Mouse (Mus musculus) G1E (cell line): ENCODE results near the gene Cysrt1. TPM values are rescaled to one million over a fixed set of nuclear protein-coding genes. Genes with fewer than 3 reads are reported as not detected.
A peak's percentile ranks its signal among the peaks of the same experiment; 100 is the strongest.

ENCODE experiments used
- ATAC-seq: 2 replicates; pipeline ENCODE4 v1.8.0; 2016; ENCODE audit warnings: mild to moderate bottlenecking; ENCODE audit not compliant: insufficient number of reproducible peaks, poor library complexity, low FRiP score, severe bottlenecking; ENCODE audit errors: extremely low read depth
- DNase-seq: peaks from one replicate; pipeline ENCODE4 v3.0.0; 2012; ENCODE audit warnings: low spot score
- H3K27me3 ChIP-seq: 2 replicates; pipeline ENCODE4 v1.6.1; 2012; ENCODE audit warnings: mild to moderate bottlenecking, low read length, inconsistent platforms; ENCODE audit not compliant: insufficient read depth
- H3K36me3 ChIP-seq: replicated peaks from 2 replicates; pipeline ENCODE3; 2012; ENCODE audit warnings: mild to moderate bottlenecking, inconsistent platforms
- H3K4me1 ChIP-seq: 2 replicates; pipeline ENCODE4 v1.6.1; 2012; ENCODE audit warnings: low read depth, low read length, inconsistent platforms, mixed read lengths; ENCODE audit not compliant: insufficient read depth
- H3K4me3 ChIP-seq: 2 replicates; pipeline ENCODE4 v1.5.1; 2012; ENCODE audit warnings: low read depth, mild to moderate bottlenecking, inconsistent platforms, low read length, moderate library complexity, mixed read lengths
- H3K9me3 ChIP-seq: replicated peaks from 2 replicates; pipeline ENCODE4 v1.6.1; 2012; ENCODE audit warnings: inconsistent platforms
- CTCF ChIP-seq: IDR thresholded peaks from 2 replicates; pipeline ENCODE4 v1.5.1; 2012; ENCODE audit warnings: low read depth, low read length, inconsistent platforms, mixed read lengths
- GATA1 ChIP-seq: IDR thresholded peaks from 2 replicates; pipeline ENCODE4 v1.6.1; 2012; ENCODE audit warnings: borderline replicate concordance, low read length, inconsistent platforms, mixed read lengths
- GATA2 ChIP-seq: IDR thresholded peaks from 2 replicates; pipeline ENCODE4 v1.6.1; 2012; ENCODE audit warnings: low read depth, low read length, inconsistent platforms, borderline replicate concordance
- POLR2AphosphoS5 ChIP-seq: IDR thresholded peaks from 2 replicates; pipeline ENCODE4 v1.6.1; 2012; ENCODE audit warnings: low read depth, low read length, inconsistent platforms; ENCODE audit not compliant: insufficient replicate concordance
- TAL1 ChIP-seq: conservative IDR thresholded peaks from 2 replicates; pipeline ENCODE4 v1.6.1; 2012; ENCODE audit warnings: low read depth, low read length, inconsistent platforms, mixed read lengths
- polyA plus RNA-seq: library from polyadenylated mRNA; stranded (reverse); fragments of >175 nt; gene quantifications from 2 replicates; pipeline ENCODE4 v1.2.3, GENCODE M21; 2012
- total RNA-seq, 2 experiments: library from RNA; stranded (forward) in 1 of 2; stranded (reverse) in 1 of 2; fragments of 200-1000 nt in 1 of 2; fragments of >200 nt in 1 of 2; fragmentation: Nextera tagmentation in 1 of 2; gene quantifications; 2 replicates each; pipeline ENCODE4 v1.2.3; 2014 to 2017

Cysrt1 gene
- total and polyA plus RNA-seq, 3 experiments, result not detected

GRCm38 (mm10) chr2:25240723-25241437 is 1.4 kb downstream of the Cysrt1 start:
- peaks cover 85% of the 10 kb centered on the region for H3K4me1 ChIP-seq
- peaks cover 49% of the 10 kb centered on the region for H3K27me3 ChIP-seq
- peak overlapping the region; percentile 69; the same call in 1 of the 2 replicates for H3K4me3 ChIP-seq
- DNase-seq (no peak), ATAC-seq (peak; percentile 31; the same call in 1 of the 2 replicates)
- H3K36me3 ChIP-seq, result peaks cover 29% of the 10 kb centered on the region
- TF ChIP-seq GATA1 (no peak), POLR2AphosphoS5 (no peak), TAL1 (no peak), CTCF (no peak), GATA2 (no peak)
- no peaks in the 10 kb centered on the region for H3K9me3 ChIP-seq

GRCm38 (mm10) chr2:25240310-25240709 is 1.9 kb downstream of the Cysrt1 start:
- Histone ChIP-seq H3K4me1 (peaks cover 87% of the 10 kb centered on the region), H3K9me3 (no peaks in the 10 kb centered on the region), H3K27me3 (peaks cover 51% of the 10 kb centered on the region), H3K36me3 (peaks cover 23% of the 10 kb centered on the region), H3K4me3 (no peak overlapping the region; the same call in 1 of the 2 replicates)
- DNase-seq, result no peak
- no peak for TF ChIP-seq GATA1
- no peak for TF ChIP-seq GATA2
- TF ChIP-seq POLR2AphosphoS5, result no peak
- TF ChIP-seq TAL1, result no peak
- TF ChIP-seq CTCF, result no peak
- ATAC-seq, result no peak

- H3K27me3 ChIP-seq, result peaks cover 51% of the 10 kb centered on the region
- H3K4me3 ChIP-seq, result no peak overlapping the region
- H3K4me1 ChIP-seq, result peaks cover 93% of the 10 kb centered on the region
- TF ChIP-seq CTCF (no peak), TAL1 (no peak), GATA2 (no peak), POLR2AphosphoS5 (no peak), GATA1 (no peak)
- no peaks in the 10 kb centered on the region for H3K9me3 ChIP-seq
- peaks cover 18% of the 10 kb centered on the region for H3K36me3 ChIP-seq
- no peak for ATAC-seq
- DNase-seq, result no peak
Observed at GRCm38 (mm10) chr2:25239766-25240165, 2.5 kb downstream of the Cysrt1 start.

GRCm38 (mm10) chr2:25238106-25238505 is 4.1 kb downstream of the Cysrt1 start:
- Histone ChIP-seq H3K4me1 (peaks cover 97% of the 10 kb centered on the region), H3K27me3 (peaks cover 48% of the 10 kb centered on the region), H3K4me3 (no peak overlapping the region), H3K9me3 (no peaks in the 10 kb centered on the region), H3K36me3 (peaks cover 1% of the 10 kb centered on the region)
- no peak for TF ChIP-seq GATA1
- no peak for TF ChIP-seq GATA2
- TF ChIP-seq TAL1, result no peak
- TF ChIP-seq CTCF, result no peak
- no peak for TF ChIP-seq POLR2AphosphoS5
- no peak for ATAC-seq
- DNase-seq, result no peak

GRCm38 (mm10) chr2:25237522-25237921 is 4.7 kb downstream of the Cysrt1 start:
- no peak for DNase-seq
- Histone ChIP-seq H3K36me3 (no peaks in the 10 kb centered on the region), H3K4me1 (peaks cover 97% of the 10 kb centered on the region), H3K9me3 (no peaks in the 10 kb centered on the region), H3K27me3 (peaks cover 42% of the 10 kb centered on the region), H3K4me3 (no peak overlapping the region)
- TF ChIP-seq CTCF, result no peak
- no peak for TF ChIP-seq GATA2
- no peak for ATAC-seq

- peak within 1 kb of the TSS; percentile 18; the same call in 1 of the 2 replicates for H3K4me3 ChIP-seq
- TF ChIP-seq GATA1, result no peak
- TF ChIP-seq GATA2, result no peak
- TF ChIP-seq TAL1, result no peak
- TF ChIP-seq CTCF, result no peak
- TF ChIP-seq POLR2AphosphoS5, result no peak
- DNase-seq, result no peak
- peaks cover 2% of the 10 kb centered on the region for H3K36me3 ChIP-seq
- no peaks in the 10 kb centered on the region for H3K9me3 ChIP-seq
- H3K27me3 ChIP-seq, result peaks cover 41% of the 10 kb centered on the region
- no peak for ATAC-seq
- H3K4me1 ChIP-seq, result peaks cover 97% of the 10 kb centered on the region
Observed at GRCm38 (mm10) chr2:25236614-25237013, 5.6 kb downstream of the Cysrt1 start, which contains the start of gene Rnf224. Gene Rnf224, minus strand, starts transcription at chr2:25236787.
